35 mouse cellular contexts compared by ENCODE assay signal in genomic region chr16:59013357-59014018, GRCm38 (mm10). TPM values are rescaled to one million over a fixed set of nuclear protein-coding genes. Genes with fewer than 3 reads are reported as not detected.
DNase-seq lines count a peak whose midpoint lies in the region; ATAC-seq lines count a peak whose summit lies in the region.
"Had no signal": no experiment of that assay in that cellular context is flagged by ENCODE, and none has a peak within 500 bp of the region (broad histone marks: within the 10 kb centered on the region; RNA-seq: fewer than 3 reads in every experiment).

No protein-coding gene starts in this region.

- DNase-seq in forebrain, embryonic 14.5 days (ENCODE audit: low spot score) = peak; percentile 3
- DNase-seq in CD4-positive, CD25-positive, alpha-beta regulatory T cell, adult 2 months (ENCODE audit: low read depth, low spot score) = peak; percentile 29
- DNase-seq in induced T-regulatory cell, adult 2 months (ENCODE audit: low read depth) = peak; percentile 60
- DNase-seq in adrenal gland, postnatal 25 days = no peak
- DNase-seq in thymus, postnatal 36 days = no peak
- DNase-seq in left cerebral cortex, adult 11 months (ENCODE audit: low spot score) = no peak
- DNase-seq: adrenal gland, postnatal 10 days; B cell, adult 2 months; cerebellum, adult 2 months; cerebellum, adult 9-11 months; cerebellum, postnatal 25 days; gastrocnemius, postnatal 25 days; heart, adult 18-20 months; kidney, adult 18-20 months; kidney, adult 9 months had no signal

- ATAC-seq in forebrain, embryonic 14.5 days = no peak
- no peak for ATAC-seq in forebrain, embryonic 15.5 days (replicated peaks)
- ATAC-seq in activated CD4-positive, CD25-positive, alpha-beta regulatory T cell, adult 4 months = peak; percentile 92
- ATAC-seq: intestine, embryonic 16.5 days had no signal

- H3K27me3 ChIP-seq in forebrain, embryonic 14.5 days (replicated peaks; ENCODE audit: control insufficient read depth, insufficient read depth, low read length) = no peaks in the 10 kb centered on the region
- no peaks in the 10 kb centered on the region for H3K27me3 ChIP-seq in forebrain, embryonic 15.5 days
- H3K27me3 ChIP-seq: CH12.LX; embryonic facial prominence, embryonic 12.5 days; embryonic facial prominence, embryonic 15.5 days; forebrain, embryonic 12.5 days; heart, embryonic 13.5 days; hindbrain, embryonic 12.5 days; hindbrain, embryonic 15.5 days had no signal

- H3K4me1 ChIP-seq in forebrain, embryonic 14.5 days (ENCODE audit: control insufficient read depth, insufficient read depth, low read length) = no peaks in the 10 kb centered on the region
- H3K4me1 ChIP-seq in forebrain, embryonic 15.5 days = no peaks in the 10 kb centered on the region
- H3K4me1 ChIP-seq: embryonic facial prominence, embryonic 12.5 days; embryonic facial prominence, embryonic 15.5 days; forebrain, embryonic 12.5 days; heart, embryonic 10.5 days; heart, embryonic 13.5 days; hindbrain, embryonic 12.5 days; hindbrain, embryonic 15.5 days had no signal

- H3K36me3 ChIP-seq in forebrain, embryonic 14.5 days (ENCODE audit: control insufficient read depth, insufficient read depth, low read length) = no peaks in the 10 kb centered on the region
- H3K36me3 ChIP-seq in forebrain, embryonic 15.5 days = no peaks in the 10 kb centered on the region
- H3K36me3 ChIP-seq: embryonic facial prominence, embryonic 12.5 days; embryonic facial prominence, embryonic 15.5 days; forebrain, embryonic 12.5 days; G1E; heart, embryonic 10.5 days; heart, embryonic 13.5 days; hindbrain, embryonic 12.5 days; hindbrain, embryonic 15.5 days had no signal

- no peak overlapping the region for H3K4me3 ChIP-seq in forebrain, embryonic 14.5 days (ENCODE audit: low read depth, low read length)
- no peak overlapping the region for H3K4me3 ChIP-seq in forebrain, embryonic 15.5 days
- H3K4me3 ChIP-seq: embryonic facial prominence, embryonic 12.5 days; embryonic facial prominence, embryonic 15.5 days; forebrain, embryonic 12.5 days; heart, embryonic 10.5 days; heart, embryonic 13.5 days; hindbrain, embryonic 12.5 days; hindbrain, embryonic 15.5 days had no signal

- 58% methylated on average over 2 of the region's 2 CpGs for WGBS in forebrain, embryonic 14.5 days
- 63% methylated on average over 2 of the region's 2 CpGs for WGBS in forebrain, embryonic 15.5 days

- H3K27ac ChIP-seq in forebrain, embryonic 14.5 days (ENCODE audit: low read depth, low read length) = no peak overlapping the region
- H3K27ac ChIP-seq in forebrain, embryonic 15.5 days (replicated peaks) = no peak overlapping the region
- H3K27ac ChIP-seq: embryonic facial prominence, embryonic 12.5 days; embryonic facial prominence, embryonic 15.5 days; forebrain, embryonic 12.5 days; heart, embryonic 10.5 days; heart, embryonic 13.5 days; hindbrain, embryonic 12.5 days; hindbrain, embryonic 15.5 days had no signal

- H3K9ac ChIP-seq in forebrain, embryonic 14.5 days (ENCODE audit: low read length) = no peak overlapping the region
- no peak overlapping the region for H3K9ac ChIP-seq in forebrain, embryonic 15.5 days (replicated peaks)
- H3K9ac ChIP-seq: embryonic facial prominence, embryonic 12.5 days; embryonic facial prominence, embryonic 15.5 days; forebrain, embryonic 12.5 days; heart, embryonic 13.5 days; hindbrain, embryonic 12.5 days; hindbrain, embryonic 15.5 days had no signal

- no peaks in the 10 kb centered on the region for H3K9me3 ChIP-seq in forebrain, embryonic 14.5 days (replicated peaks; ENCODE audit: control insufficient read depth, low read length)
- H3K9me3 ChIP-seq in forebrain, embryonic 15.5 days = no peaks in the 10 kb centered on the region
- H3K9me3 ChIP-seq: embryonic facial prominence, embryonic 12.5 days; embryonic facial prominence, embryonic 15.5 days; forebrain, embryonic 12.5 days; G1E; heart, embryonic 10.5 days; hindbrain, embryonic 12.5 days; hindbrain, embryonic 15.5 days had no signal

- H3K4me2 ChIP-seq in forebrain, embryonic 14.5 days (ENCODE audit: low read length) = no peak overlapping the region
- H3K4me2 ChIP-seq in forebrain, embryonic 15.5 days (replicated peaks) = no peak overlapping the region
- H3K4me2 ChIP-seq: embryonic facial prominence, embryonic 12.5 days; embryonic facial prominence, embryonic 15.5 days; forebrain, embryonic 12.5 days; heart, embryonic 13.5 days; hindbrain, embryonic 12.5 days; hindbrain, embryonic 15.5 days had no signal

RNA-seq across cellular contexts. Expression of gene Olfr186, which starts 16.6 kb away (rescaled TPM):
- not detected in 2 replicates for polyA plus RNA-seq in forebrain, embryonic 14.5 days (2014; fragmentation: Nextera tagmentation; extraction: Ambion mirVana)
- not detected in 2 replicates for polyA plus RNA-seq in forebrain, embryonic 15.5 days (2015; fragmentation: Nextera tagmentation; extraction: Ambion mirVana)
- under 1 TPM in 1 of 2 experiments, not detected in 1; 0.40 TPM for polyA plus RNA-seq in activated CD4-positive, CD25-positive, alpha-beta regulatory T cell, adult 4 months (2017; shearing (Covaris generic))
- total RNA-seq in adrenal gland, postnatal 25 days (2021) = not detected in 2 replicates
- total RNA-seq: adrenal gland, adult 18-20 months; adrenal gland, postnatal 10 days; adrenal gland, postnatal 4 days; CH12.LX; common myeloid progenitor, adult 5-6 weeks; gastrocnemius, adult 8-10 months; gastrocnemius, postnatal 25 days; heart, adult 18-20 months; heart, postnatal 25 days; hematopoietic stem cell, adult 5-6 weeks had no signal
- polyA plus RNA-seq: cerebellum, adult 2 months; embryonic facial prominence, embryonic 12.5 days; forebrain, embryonic 12.5 days; G1E; gonadal fat pad, adult 2 months; heart, embryonic 10.5 days; heart, embryonic 13.5 days; heart, embryonic 16.5 days; hindbrain, embryonic 12.5 days; hindbrain, embryonic 15.5 days; intestine, embryonic 16.5 days had no signal

RNA-seq across cellular contexts. Expression of gene Olfr183, which starts 18.3 kb away (rescaled TPM):
- not detected in 2 replicates for polyA plus RNA-seq in forebrain, embryonic 14.5 days (2014; fragmentation: Nextera tagmentation; extraction: Ambion mirVana)
- polyA plus RNA-seq in forebrain, embryonic 15.5 days (2015; fragmentation: Nextera tagmentation; extraction: Ambion mirVana) = not detected in 2 replicates
- polyA plus RNA-seq in activated CD4-positive, CD25-positive, alpha-beta regulatory T cell, adult 4 months (2017; shearing (Covaris generic)) = under 1 TPM in 1 of 2 experiments, not detected in 1; 0.17 TPM
- not detected in 2 replicates for total RNA-seq in adrenal gland, postnatal 25 days (2021)
- total RNA-seq: adrenal gland, adult 18-20 months; adrenal gland, postnatal 10 days; adrenal gland, postnatal 4 days; CH12.LX; common myeloid progenitor, adult 5-6 weeks; gastrocnemius, adult 8-10 months; gastrocnemius, postnatal 25 days; heart, adult 18-20 months; heart, postnatal 25 days; hematopoietic stem cell, adult 5-6 weeks had no signal
- polyA plus RNA-seq: cerebellum, adult 2 months; embryonic facial prominence, embryonic 12.5 days; embryonic facial prominence, embryonic 15.5 days; forebrain, embryonic 12.5 days; G1E; gonadal fat pad, adult 2 months; heart, embryonic 10.5 days; heart, embryonic 13.5 days; heart, embryonic 16.5 days; hindbrain, embryonic 12.5 days; hindbrain, embryonic 15.5 days; intestine, embryonic 16.5 days had no signal

RNA-seq across cellular contexts. Expression of gene Olfr187, which starts 26.1 kb away (rescaled TPM):
- not detected in 2 replicates for polyA plus RNA-seq in forebrain, embryonic 14.5 days (2014; fragmentation: Nextera tagmentation; extraction: Ambion mirVana)
- polyA plus RNA-seq in forebrain, embryonic 15.5 days (2015; fragmentation: Nextera tagmentation; extraction: Ambion mirVana) = not detected in 2 replicates
- not detected for polyA plus RNA-seq in activated CD4-positive, CD25-positive, alpha-beta regulatory T cell, adult 4 months (2017; shearing (Covaris generic))
- not detected in 2 replicates for total RNA-seq in adrenal gland, postnatal 25 days (2021)
- total RNA-seq: adrenal gland, adult 18-20 months; adrenal gland, postnatal 10 days; adrenal gland, postnatal 4 days; CH12.LX; common myeloid progenitor, adult 5-6 weeks; G1E; gastrocnemius, adult 8-10 months; gastrocnemius, postnatal 25 days; heart, adult 18-20 months; heart, postnatal 25 days; hematopoietic stem cell, adult 5-6 weeks had no signal
- polyA plus RNA-seq: cerebellum, adult 2 months; embryonic facial prominence, embryonic 12.5 days; embryonic facial prominence, embryonic 15.5 days; forebrain, embryonic 12.5 days; G1E; gonadal fat pad, adult 2 months; heart, embryonic 10.5 days; heart, embryonic 13.5 days; heart, embryonic 16.5 days; hindbrain, embryonic 12.5 days; hindbrain, embryonic 15.5 days; intestine, embryonic 16.5 days had no signal

Comparison
In these comparisons a context has a peak if more than half of its experiments do, and no peak if none do; other contexts are left out.
1. DNase-seq: peak in forebrain, embryonic 14.5 days (single experiment), CD4-positive, CD25-positive, alpha-beta regulatory T cell, adult 2 months (single experiment) and induced T-regulatory cell, adult 2 months (single experiment); none in adrenal gland, postnatal 25 days (single experiment), thymus, postnatal 36 days (0 of 2) and left cerebral cortex, adult 11 months (single experiment).